Mouse (Mus musculus) olfactory bulb, adult 2 months (tissue): ENCODE measurements around the gene Erc1.

Source experiments
- CTCF ChIP-seq: fragments of 200-500 bp; IDR thresholded peaks from 2 replicates; pipeline ENCODE4 v1.5.1; 2012; ENCODE audit warnings: low read depth, mild to moderate bottlenecking, low read length, moderate library complexity; ENCODE audit not compliant: insufficient read depth
- POLR2A ChIP-seq: fragments of 200-500 bp; IDR thresholded peaks from 2 replicates; pipeline ENCODE4 v1.6.1; 2012; ENCODE audit warnings: mild to moderate bottlenecking, low read depth, low read length, moderate library complexity; ENCODE audit not compliant: insufficient read depth

GRCm38 (mm10) chr6:119737716-119738115, 110.3 kb downstream of the Erc1 start:
- TF ChIP-seq CTCF (no peak), POLR2A (no peak)
